Mouse (Mus musculus): ENCODE measurements at regions not wholly inside any gene's neighbourhood (a gene's known extent, or its start where the extent isn't known, plus 50 kb on each side); places are given as distances from the start of the nearest gene placed in this dataset.

- DNase-seq (ENCODE audit: low read depth), result peak; percentile 80
Observed at GRCm38 (mm10) chr14:109457537-109458053, 543.6 kb upstream of the Slitrk1 start.

- peak; percentile 69 for DNase-seq (ENCODE audit: low read depth)
Observed at GRCm38 (mm10) chr14:109434205-109434604, 520.2 kb upstream of the Slitrk1 start.

GRCm38 (mm10) chr14:109432893-109433524, 519.1 kb upstream of the Slitrk1 start:
- DNase-seq (ENCODE audit: low read depth), result no peak

All from 416B (cell line).